Mouse (Mus musculus): ENCODE data around the gene Cdhr2.

Gene Cdhr2

DNA sequence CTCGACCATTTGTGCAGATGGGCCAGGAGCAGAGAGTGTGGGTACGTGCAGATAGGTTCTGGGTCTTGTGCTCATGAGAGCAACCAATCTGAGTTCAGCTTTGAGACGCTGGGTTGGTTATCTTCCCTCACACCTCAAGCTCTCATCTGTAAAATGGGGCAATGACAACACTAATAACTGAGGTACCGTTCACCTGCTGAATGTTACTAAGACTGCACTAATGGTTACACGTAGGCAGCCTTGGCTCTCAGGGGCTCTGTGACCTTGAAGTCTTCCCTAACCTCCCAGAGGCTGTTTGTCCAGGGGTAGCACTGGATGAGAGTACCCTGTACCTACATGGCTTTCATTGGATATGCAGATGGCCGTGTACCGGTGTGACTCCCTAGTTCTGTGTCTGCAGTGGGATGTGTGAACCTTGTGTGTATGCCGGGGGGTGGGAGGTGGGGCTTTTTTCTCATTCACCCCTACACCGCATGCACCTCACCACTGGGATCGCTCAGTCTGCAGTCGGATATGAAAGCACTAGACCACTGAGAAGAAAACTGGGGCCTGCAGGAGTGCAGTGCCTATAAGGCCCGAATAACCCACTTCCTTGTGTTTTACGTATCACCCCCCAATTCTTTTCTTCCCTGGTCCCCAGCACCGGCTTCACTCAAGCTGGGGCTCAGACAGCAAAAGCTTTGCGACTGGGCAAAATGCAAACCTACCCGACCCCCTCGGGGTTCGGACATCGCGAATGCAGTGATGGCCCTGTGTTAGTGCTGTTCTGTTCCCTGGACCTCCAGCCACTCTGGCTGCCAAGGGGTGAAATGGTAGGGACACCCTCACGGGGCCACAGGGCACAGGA, 8.3 kb upstream of the Cdhr2 start:
- DNase-seq (ENCODE audit: low spot score): no peak

DNA sequence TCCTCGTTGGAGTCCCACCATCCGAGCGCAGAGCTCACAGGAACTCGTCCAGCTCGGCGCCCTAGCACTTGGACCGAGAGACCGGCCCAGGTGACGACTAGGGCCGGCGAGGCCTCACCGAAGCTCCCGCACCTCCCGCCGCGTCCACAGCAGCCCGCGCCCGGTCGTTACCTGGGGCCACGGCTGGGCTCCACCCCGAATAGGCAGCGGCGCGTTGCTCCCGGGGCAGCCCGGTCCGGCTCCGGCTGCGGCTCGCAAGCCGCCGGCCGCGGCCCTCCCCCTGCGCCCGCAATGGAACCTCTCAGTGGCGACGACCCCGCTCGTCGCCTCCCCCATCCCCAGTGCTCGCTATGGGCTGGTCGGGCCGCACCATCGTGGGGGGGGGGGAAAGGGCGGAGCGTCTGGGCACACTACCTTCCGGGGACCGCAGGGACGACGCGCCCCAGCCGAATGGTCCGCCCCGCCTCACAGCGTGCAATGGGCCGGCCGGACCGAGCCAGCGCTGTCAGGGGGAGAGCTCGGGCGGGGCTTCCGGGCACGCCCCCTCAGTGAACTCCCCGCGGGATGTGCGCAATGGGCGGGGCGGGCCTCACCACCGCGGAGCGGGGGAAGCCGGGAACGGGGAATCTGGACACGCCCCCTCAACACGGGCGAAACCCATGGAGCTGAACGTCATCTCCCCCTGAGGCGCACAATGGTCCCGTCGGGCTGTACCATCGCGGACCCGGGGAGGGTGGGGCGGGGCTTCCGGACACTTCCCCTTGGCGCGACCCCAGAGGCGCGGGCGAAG, 7.5 kb upstream of the Cdhr2 start, which contains the start of gene Rnf44:
Rnf44 (minus strand) TSS at position 350 of the 790 bp plus-strand sequence.
- DNase-seq (ENCODE audit: low spot score): peak; percentile 94

DNA sequence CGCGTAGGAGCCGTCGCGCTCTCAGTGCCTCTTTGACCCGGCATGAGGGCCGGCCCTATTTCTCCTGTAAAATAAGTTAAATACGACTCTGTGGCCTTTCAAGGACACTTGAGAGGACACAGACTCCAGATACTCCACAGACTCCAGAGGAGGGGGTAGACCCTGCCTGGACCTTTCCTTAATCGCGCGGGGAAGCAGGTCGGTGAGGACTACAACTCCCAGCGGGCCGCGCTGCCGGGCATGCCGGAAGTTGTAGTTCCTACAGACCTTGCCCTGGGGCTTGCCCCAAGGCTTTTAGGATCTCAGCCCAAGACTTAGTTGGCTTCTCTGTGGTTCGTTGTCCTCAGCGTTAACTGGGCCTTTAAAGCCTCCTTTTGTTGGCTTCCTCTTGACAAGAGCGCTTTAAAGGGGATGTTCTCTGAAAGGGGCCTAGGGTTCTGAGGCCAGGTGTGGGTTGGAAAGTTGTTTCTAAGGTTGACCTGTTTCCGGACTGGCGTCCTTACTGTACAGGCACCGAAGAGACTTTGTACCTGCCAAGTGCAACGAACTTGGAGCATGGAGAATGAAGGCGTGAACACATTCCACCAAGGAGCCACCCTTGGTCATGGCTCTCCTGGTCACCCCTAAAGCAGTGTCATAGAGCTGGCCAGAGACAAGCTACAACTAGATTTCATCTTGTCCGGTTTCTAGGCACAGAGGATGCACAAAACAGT, 6.8 kb upstream of the Cdhr2 start:
- peak; percentile 63 for DNase-seq (ENCODE audit: low spot score)

DNA sequence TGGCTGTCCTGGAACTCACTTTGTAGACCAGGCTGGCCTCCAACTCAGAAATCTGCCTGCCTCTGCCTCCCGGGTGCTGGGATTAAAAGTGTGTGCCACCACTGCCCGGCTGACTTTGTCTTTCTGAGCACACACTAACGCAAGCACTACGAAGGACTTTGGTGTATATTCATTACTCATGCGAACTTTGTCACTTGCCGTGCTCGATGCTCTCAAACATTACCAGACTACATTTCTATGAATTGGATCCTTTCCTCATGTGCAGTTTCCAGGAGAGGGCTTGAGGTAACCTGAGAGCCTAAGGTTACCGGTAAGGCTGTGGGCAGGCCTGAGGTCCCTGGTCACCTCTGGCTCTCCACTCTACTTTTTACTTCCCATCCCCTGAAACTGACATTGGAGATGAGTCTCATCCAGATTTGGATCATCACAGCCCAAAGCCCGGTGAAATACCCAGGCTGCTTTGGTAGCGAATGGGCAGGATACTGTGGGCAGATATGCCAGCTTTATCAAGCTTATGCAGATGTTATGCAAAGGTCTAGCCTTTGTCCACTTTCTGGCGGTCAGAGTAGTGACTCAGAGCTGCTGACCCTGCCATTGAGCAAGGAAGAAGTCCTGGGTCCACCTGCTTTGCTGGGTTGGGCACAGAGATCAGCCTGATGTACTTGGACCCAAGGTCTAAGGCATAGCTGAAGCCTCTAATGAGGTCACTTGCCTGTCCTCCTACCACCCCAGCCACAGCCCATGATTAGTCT, 5.6 kb upstream of the Cdhr2 start:
- no peak for DNase-seq (ENCODE audit: low spot score)

DNA sequence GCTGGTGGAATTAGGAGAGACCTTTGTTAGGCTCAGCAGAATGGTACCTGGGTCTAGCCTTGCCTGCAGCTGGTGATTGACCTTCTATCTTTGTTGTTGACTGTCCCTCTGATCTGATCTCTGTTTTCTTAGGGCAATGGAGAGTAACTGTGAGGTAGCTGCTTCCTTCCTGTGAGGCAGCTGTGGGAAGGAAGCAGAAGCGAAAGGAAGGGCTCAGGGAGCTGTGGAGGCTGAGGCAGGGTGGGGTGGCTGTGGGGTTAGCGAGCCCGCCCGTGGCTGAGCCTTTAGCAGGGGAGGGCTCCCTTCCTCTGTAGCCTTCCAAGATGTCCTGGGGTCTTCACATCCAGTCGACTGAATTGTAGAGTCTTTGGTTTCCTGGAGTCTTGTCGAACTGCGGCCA, 1.2 kb downstream of the Cdhr2 start:
- DNase-seq (ENCODE audit: low spot score): no peak

DNA sequence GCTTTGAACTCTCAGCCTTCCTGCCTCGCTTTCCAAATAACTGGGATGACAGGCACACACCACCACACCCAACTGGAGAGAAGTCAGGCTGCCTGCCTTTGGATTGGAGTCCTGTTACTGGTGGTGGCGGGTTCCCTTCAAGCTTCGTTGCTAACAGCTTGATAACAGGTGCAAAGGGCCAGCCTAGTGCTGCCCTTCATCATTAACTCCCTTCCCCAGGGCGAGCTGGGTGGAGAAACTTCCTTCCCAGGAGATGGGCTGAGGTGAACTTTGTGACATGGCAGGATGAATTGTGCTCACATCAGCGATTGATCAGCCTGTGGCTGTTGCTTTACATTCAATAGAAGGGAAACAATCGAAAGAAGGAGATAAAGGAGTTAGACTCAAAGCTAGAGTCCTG, 3.6 kb downstream of the Cdhr2 start:
- DNase-seq (ENCODE audit: low spot score): no peak

DNA sequence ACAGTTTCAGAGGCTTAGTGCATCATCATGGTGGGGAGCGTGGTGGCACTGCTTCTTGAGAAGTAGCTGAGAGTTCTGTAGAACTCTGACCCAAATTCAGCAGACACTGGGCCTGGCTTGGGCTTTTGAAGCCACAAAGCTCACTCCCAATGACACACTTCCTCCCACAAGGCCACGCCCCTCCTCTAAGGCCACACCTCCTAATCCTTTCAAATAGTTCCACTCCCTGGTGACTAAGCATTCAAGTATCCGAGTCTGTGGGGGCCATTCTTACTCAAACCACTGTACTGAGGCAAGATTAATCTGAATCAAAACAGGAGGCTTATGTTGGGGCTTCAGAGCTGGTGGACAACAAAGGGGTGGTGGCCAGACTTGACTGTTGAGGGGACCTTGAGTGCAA, 9.6 kb downstream of the Cdhr2 start:
- no peak for DNase-seq (ENCODE audit: low spot score)

DNA sequence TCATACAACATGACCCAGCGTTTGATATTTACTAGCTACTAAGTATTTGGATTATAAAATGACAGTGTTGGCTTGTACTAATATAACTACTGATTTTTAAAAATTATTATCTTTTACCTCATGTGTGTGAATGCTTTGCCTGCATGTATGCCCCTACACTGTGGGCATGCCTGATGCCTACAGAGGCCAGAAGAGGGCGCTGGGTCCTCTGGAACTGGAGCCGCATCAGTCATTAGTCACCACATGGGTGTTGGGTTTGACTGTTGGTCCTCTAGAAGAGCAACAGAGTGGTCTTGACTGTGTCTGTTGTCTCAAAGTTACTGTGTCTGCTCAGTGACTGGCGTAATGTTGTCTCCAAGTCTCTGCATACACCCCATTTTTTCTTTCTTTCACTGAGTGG, 13.1 kb downstream of the Cdhr2 start:
- no peak for DNase-seq (ENCODE audit: low spot score)

DNA sequence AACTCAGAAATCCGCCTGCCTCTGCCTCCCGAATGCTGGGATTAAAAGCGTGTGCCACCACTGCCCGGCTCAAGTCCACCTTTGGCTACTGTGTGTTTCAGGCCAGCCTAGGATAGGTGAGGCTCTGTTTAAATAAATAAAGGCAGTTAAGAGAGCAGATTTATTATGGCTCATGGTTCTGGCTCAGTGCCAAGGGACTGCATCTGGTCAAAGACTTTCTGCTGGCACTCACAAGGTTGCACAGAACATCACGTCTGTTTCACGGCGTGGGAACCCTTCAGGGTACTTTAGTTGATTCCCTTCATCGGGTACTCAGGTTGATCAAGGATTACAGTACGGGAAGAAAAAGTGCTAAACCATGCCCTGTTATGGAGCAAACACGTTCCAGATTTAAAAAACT, 13.7 kb downstream of the Cdhr2 start:
- no peak for DNase-seq (ENCODE audit: low spot score)

DNA sequence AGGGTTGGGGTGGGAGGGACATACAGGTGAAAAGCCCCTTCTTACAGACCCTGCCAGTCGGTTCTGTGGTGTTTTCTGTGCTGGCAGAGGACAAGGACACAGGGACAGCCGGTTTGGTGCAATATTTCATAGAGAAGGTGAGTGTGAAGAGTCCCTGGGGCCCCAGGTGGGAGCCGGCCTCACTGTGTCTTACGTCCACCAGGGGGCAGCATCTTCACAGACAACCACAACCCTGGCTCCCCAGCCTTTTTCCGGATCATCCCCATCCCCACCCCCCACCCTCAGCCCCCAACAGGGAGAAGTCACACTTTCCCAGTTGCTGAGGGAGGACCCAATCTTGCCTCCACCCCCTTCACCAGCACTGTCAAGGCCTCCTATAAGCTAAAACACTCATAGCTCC, 15.7 kb downstream of the Cdhr2 start:
- DNase-seq (ENCODE audit: low spot score): no peak

DNA sequence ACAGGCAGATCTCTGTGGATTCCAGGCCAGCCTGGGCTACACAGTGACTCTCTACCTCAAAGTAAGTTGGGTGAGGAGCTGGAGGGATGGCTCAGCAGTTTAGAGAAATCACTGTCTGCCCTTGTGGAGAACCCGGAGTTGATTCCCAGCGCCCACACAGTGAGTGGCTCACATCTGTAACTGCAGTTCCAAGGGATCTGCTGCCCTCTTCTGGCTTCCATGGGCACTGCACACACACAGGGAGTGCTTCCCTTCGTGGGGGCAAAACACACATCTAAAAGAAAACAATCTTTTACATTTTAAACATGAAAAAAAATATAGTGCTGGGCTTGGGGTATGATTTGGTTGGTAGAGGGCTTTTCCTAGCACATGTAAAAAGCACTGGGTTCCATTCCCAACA, 21.9 kb downstream of the Cdhr2 start:
- no peak for DNase-seq (ENCODE audit: low spot score)

DNA sequence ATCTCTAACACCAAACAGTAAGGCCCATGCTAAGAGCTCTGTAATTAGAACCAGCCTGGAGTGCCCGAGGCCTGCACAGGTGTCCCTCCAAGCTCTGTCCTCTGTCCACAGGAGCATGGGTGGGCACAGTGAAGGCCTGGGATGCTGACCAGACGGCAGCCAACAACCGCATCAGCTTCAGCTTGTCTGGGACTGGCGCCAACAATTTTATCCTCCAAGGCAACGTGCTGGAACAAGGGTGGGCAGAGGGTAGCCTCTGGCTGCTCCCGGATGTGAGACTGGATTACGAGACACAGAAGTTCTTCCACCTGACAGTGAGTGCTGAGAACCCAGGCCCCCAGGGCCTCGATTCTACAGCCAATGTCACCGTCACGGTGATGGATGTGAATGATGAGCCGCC, 24.9 kb downstream of the Cdhr2 start:
- no peak for DNase-seq (ENCODE audit: low spot score)

DNA sequence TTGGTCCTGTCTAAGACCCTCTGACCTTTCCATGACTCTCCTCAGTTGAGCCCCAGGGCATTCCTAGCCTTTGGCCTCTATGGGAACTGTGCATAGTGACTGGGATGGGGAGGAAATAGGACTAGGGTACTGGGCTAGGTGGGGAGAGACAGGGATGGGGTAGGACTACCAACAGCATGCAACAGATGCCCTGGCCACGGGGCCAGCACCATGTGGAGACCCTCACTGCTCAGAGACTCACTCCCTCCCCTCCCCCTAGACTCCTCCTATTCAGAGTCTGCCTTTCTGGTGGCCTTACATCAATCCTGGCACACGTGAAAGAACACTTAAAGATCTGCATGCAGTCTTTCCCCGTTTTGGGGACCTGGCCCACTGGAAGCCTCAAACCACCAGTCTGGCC, 35.7 kb downstream of the Cdhr2 start:
- DNase-seq (ENCODE audit: low spot score): no peak

DNA sequence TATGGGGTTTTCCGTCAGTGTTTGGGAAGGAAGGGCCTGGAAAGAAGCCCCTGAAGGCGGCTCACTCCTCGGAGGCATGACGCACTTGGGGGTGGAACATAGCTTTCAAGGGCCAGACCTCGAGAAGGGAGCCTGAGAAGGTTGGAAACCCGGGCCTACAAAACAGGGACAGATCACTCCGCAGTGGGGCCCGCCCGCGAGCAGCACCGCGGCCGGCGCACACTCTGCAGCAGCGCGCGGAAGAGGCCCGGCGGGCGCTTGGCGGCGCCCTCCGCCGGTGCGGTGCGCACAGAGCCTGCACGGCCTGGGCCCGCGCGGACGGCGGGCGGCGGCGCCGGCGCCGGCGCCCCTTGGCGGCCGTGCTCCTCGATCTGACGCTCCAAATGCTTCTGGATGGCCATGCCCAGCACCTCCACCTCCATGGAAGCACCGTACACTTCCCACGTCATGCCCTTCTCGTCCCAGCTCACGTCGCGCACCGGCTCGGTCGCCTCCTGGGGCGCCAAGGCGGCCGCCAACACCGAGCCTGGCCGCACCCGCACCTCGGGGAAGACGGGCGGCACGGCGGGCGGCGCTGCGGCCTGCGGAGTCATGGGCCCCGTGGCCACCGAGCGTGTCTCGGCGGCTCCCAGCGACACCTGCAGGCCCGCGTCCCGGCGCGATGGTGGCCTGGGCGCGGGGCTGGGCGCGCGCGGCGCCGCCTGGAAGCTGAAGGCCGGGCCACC, 36.4 kb downstream of the Cdhr2 start:
- no peak for DNase-seq (ENCODE audit: low spot score)

DNA sequence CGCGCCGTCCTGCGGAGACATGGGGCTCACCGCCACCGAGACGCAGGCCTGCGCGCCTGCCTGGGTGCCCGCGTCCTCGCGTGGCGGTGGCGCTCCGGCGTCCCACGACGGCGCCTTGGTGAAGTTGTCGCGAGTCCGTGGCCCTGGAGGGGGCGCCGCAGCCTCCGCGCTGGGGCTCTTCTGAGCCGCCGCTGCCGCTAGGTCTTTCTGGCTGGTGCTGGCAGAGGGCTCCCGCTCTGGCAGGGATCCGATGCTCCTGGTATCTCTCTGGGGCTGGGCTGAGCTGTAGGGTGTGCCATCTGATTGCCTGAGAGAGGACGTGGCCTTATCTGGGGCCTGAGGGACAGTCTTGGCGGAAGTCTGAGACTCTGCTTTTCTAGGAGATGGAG, 36.9 kb downstream of the Cdhr2 start:
- DNase-seq (ENCODE audit: low spot score): no peak

DNA sequence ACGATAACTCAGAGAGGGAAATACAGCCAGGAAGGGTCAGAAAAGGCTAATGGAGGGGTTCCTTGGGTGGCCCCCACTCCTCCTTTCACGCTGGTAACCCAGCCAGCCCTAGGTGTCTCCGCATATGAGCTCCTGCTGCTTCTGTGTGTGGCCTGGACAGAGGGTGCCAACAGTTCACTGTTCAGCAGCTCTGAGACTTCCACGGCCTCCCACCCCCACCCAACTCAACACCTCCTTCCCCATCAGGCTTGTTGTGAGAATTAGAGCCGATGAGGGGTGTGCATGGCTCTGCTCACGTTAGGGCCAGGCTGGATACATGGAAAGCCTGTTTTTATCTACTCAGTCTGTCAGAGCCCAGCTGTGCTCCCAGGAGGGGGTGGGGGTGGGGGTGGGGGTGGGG, 44.8 kb downstream of the Cdhr2 start:
- DNase-seq (ENCODE audit: low spot score): no peak

DNA sequence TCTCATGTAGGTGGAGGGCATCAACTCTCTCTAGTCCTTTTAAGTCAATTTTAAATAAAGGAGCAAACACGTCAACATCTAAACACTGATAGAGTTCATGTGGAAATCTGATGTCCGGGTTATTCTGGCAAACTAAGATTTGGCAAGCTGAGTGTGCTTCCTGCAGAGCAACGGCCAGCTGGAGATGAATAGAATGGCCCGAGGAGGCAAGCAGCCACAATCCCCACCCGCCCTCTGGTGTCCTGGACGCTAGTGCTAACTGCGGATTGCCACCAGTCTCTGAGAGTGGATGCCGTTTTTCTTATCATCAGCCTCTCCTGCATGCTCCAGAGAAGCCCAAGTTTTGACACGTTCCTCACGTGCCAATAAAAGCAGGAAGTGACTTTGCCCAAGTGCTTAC, 45.6 kb downstream of the Cdhr2 start:
- no peak for DNase-seq (ENCODE audit: low spot score)

DNA sequence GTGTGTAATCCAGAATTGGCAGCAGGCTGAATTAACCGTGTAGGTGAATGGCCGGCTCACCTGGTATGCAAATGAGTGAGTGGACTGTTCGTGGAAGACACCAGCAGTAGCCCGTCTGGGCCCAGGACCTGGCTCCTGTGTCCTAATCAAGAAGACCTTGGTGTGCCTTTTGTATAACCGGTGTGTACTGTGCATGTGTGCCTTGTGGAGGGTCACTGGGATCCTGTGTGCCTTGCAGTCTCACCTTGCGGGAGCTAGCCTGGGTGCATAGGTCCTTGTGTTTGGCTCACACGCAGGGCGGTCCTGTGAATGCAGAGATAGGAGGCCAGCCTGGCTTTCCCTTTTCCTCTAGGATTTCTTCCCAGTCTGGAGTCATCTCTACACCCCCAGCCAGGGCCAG, 46.9 kb downstream of the Cdhr2 start:
- no peak for DNase-seq (ENCODE audit: low spot score)

DNA sequence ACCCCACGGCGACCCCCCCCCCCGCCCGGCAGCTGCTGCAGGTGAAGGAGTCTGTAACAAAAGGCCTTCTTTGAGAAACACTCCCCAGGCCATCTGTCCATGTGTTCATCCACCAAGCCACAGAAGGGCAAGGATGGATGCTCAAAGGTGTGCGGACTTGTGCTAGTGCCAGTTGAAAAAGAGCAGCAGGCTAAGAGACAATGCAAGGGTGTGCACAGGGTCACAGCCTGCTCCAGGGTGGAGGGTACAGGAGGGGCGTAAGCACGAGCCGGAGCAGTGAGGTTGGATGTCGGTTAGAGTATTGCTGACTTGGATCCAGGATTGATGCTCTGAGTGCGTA, 47.4 kb downstream of the Cdhr2 start:
- no peak for DNase-seq (ENCODE audit: low spot score)

DNA sequence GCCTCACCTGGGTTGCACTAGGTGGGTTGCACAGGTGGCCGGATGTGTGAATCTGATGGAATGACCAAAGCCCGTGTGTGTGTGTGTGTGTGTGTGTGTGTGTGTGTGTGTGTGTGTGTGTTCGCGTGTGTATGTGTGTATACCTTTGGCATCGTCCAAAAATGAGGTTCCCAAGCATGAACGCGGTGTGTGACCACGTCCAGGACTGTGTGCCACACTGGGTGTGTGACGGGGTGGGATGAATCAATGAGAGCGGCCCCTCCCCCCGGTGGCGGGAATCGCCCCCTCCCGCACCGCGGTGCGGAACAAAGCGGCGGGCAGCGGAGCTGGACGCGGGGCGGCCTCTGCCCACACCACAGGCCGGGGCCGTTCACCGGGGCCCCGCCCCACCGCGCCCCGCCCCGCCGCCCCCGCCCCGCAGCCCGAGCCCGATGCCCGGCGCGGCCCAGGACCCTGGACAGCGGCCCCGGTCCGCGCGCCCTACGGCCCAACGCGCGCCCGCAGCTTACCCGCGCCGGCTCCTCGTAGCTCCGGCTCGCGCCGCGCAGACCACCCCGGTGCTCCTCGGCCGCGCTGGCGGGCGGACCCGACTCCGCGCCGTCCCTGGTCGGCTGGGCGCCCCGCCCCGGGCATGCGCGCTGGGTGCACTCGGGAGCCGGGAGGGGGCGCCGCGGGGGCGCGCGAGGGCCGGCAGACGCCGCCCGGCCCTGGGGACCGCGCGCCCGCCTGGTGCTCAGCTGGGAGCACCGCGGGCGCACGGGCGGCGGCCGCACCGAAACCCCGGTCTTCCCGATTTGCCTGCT, 48.0 kb downstream of the Cdhr2 start:
- no peak for DNase-seq (ENCODE audit: low spot score)

Data from urinary bladder, postnatal 10 days (tissue).